Mouse (Mus musculus) embryonic facial prominence, embryonic 15.5 days (tissue): ENCODE results near the gene Dmbt1. TPM values are rescaled to one million over a fixed set of nuclear protein-coding genes. Genes with fewer than 3 reads are reported as not detected.
"Not testable (repeated sequence)": the region's sequence is repeated elsewhere in the genome, so short reads cannot be mapped to it uniquely, and the experiment has no call there.

Experiments
- ATAC-seq: fragments of 200-750 bp; cut with Nextera tagmentation; 2 replicates; pipeline ENCODE4 v1.8.0; 2017; ENCODE audit warnings: low read depth, moderate TSS enrichment; ENCODE audit not compliant: insufficient number of reproducible peaks, low FRiP score, low TSS enrichment
- H3K27ac ChIP-seq: fragments of 300-500 bp; sonication (generic); replicated peaks from 2 replicates; pipeline ENCODE4 v1.5.1; 2015; ENCODE audit warnings: mild to moderate bottlenecking, inconsistent platforms
- H3K27me3 ChIP-seq: fragments of 300-500 bp; sonication (generic); 2 replicates; pipeline ENCODE4 v1.6.1; 2015; ENCODE audit warnings: inconsistent platforms
- H3K36me3 ChIP-seq: fragments of 300-500 bp; sonication (generic); 2 replicates; pipeline ENCODE4 v1.6.1; 2015; ENCODE audit warnings: mild to moderate bottlenecking, inconsistent platforms
- H3K4me1 ChIP-seq: fragments of 300-500 bp; sonication (generic); 2 replicates; pipeline ENCODE4 v1.6.1; 2015; ENCODE audit warnings: inconsistent platforms
- H3K4me2 ChIP-seq: fragments of 300-500 bp; sonication (generic); replicated peaks from 2 replicates; pipeline ENCODE4 v1.6.1; 2015; ENCODE audit warnings: mild to moderate bottlenecking, inconsistent platforms
- H3K4me3 ChIP-seq: fragments of 300-500 bp; sonication (generic); replicated peaks from 2 replicates; pipeline ENCODE4 v1.5.1; 2015; ENCODE audit warnings: mild to moderate bottlenecking, inconsistent platforms
- H3K9ac ChIP-seq: fragments of 300-500 bp; sonication (generic); 2 replicates; pipeline ENCODE4 v1.6.1; 2015; ENCODE audit warnings: inconsistent platforms
- H3K9me3 ChIP-seq: fragments of 300-500 bp; sonication (generic); replicated peaks from 2 replicates; pipeline ENCODE4 v1.6.1; 2016; ENCODE audit warnings: inconsistent platforms
- WGBS: fragments of 180-500 bp; shearing (Covaris S2); methylation state at CpG from one replicate; pipeline ENCODE4 v1.1.7; 2015; 5-methylcytosine and 5-hydroxymethylcytosine counted together
- polyA plus RNA-seq: library from polyadenylated mRNA; unstranded; fragments of >200 nt; fragmentation: Nextera tagmentation; extraction: Ambion mirVana; gene quantifications from 2 replicates; pipeline ENCODE4 v1.2.1, GENCODE M21; 2015

Gene Dmbt1
- polyA plus RNA-seq, 1 experiment from 2014 or later, result 0.03 TPM

GRCm38 (mm10) chr7:131049829-131050228 lies 18.0 kb downstream of the Dmbt1 start:
- WGBS, result 86% methylated on average over 8 of the region's 8 CpGs
- not testable (repeated sequence) for H3K36me3 ChIP-seq, H3K9ac ChIP-seq, H3K4me2 ChIP-seq, ATAC-seq, H3K27me3 ChIP-seq, H3K27ac ChIP-seq, H3K4me3 ChIP-seq, H3K4me1 ChIP-seq, H3K9me3 ChIP-seq

DNA sequence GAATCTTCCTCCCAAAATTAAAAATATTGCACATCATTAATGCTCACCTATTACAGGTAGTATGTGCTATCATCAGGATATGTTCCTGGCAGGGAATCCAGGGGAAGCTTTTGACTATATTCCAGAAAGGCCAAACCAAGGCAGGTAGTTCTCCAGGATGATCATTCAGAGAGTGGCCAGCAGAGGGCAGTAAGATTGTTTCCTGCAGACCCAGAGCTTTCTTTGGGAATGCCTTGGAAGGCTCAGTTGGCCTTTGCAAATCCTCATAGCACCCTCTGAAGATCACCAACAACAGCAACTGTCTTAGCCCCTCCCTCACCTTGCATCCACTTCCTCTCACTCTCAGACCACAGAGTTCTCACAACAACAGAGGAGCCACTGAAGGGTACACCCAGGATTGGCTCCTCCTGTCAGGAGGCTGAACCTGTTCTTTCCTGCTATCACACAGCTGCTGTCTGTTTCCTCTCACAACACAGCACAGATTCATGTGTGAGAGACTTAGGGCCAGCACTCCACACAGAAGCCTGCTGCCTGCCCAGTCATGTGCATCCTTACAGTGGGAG lies 23.0 kb downstream of the Dmbt1 start:
- Histone ChIP-seq H3K36me3 (no peaks in the 10 kb centered on the region), H3K4me1 (no peaks in the 10 kb centered on the region), H3K9me3 (no peaks in the 10 kb centered on the region), H3K4me2 (no peak overlapping the region), H3K27me3 (no peaks in the 10 kb centered on the region), H3K4me3 (no peak overlapping the region), H3K9ac (no peak overlapping the region), H3K27ac (no peak overlapping the region)
- no peak for ATAC-seq

- H3K36me3 ChIP-seq, H3K27ac ChIP-seq, H3K9me3 ChIP-seq, H3K4me2 ChIP-seq, H3K4me1 ChIP-seq, ATAC-seq, H3K9ac ChIP-seq, H3K4me3 ChIP-seq, H3K27me3 ChIP-seq: not testable (repeated sequence)
- 74% methylated on average over 9 of the region's 9 CpGs for WGBS
Observed at GRCm38 (mm10) chr7:131057918-131058317, 26.1 kb downstream of the Dmbt1 start.

GRCm38 (mm10) chr7:131059808-131060207 lies 28.0 kb downstream of the Dmbt1 start:
- not testable (repeated sequence) for ATAC-seq, H3K9ac ChIP-seq, H3K27ac ChIP-seq, H3K9me3 ChIP-seq, H3K36me3 ChIP-seq, H3K27me3 ChIP-seq, H3K4me1 ChIP-seq, H3K4me2 ChIP-seq, H3K4me3 ChIP-seq
- 63% methylated on average over 2 of the region's 2 CpGs for WGBS

DNA sequence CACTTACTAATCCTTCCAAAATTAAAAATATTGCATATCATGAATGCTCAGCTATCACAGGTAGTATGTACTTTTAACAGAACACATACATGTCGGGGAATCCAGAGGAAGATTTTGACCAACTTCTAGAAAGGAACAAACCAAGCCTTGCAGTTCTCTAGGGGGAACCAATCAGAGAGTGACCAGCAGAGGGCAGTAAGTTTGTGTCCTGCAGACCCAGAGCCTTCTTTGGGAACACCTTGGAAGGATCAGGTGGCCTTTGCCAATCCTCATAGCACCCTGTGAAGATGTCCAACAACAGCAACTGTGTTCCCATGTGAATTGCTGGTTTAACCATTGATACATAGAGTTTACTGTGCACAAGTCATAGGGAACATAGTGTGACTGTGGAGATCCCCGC lies 30.7 kb downstream of the Dmbt1 start:
- ATAC-seq, result no peak
- no peak overlapping the region for H3K4me3 ChIP-seq
- H3K27ac ChIP-seq, result no peak overlapping the region
- 88% methylated on average over 2 of the region's 2 CpGs for WGBS
- H3K27me3 ChIP-seq, result no peaks in the 10 kb centered on the region
- H3K9ac ChIP-seq, result no peak overlapping the region
- no peaks in the 10 kb centered on the region for H3K36me3 ChIP-seq
- H3K4me2 ChIP-seq, result no peak overlapping the region
- H3K9me3 ChIP-seq, result no peaks in the 10 kb centered on the region
- no peaks in the 10 kb centered on the region for H3K4me1 ChIP-seq

- H3K4me1 ChIP-seq, H3K4me3 ChIP-seq, H3K36me3 ChIP-seq, H3K9me3 ChIP-seq, H3K27me3 ChIP-seq, H3K4me2 ChIP-seq, H3K9ac ChIP-seq, ATAC-seq, H3K27ac ChIP-seq: not testable (repeated sequence)
- WGBS, result 3% methylated on average over 1 of the region's 1 CpGs
Observed at GRCm38 (mm10) chr7:131068191-131068590, 36.3 kb downstream of the Dmbt1 start.

GRCm38 (mm10) chr7:131073476-131073875 lies 41.6 kb downstream of the Dmbt1 start:
- H3K4me1 ChIP-seq, H3K36me3 ChIP-seq, H3K27me3 ChIP-seq, ATAC-seq, H3K27ac ChIP-seq, H3K4me2 ChIP-seq, H3K4me3 ChIP-seq, H3K9me3 ChIP-seq, H3K9ac ChIP-seq: not testable (repeated sequence)
- WGBS, result 85% methylated on average over 3 of the region's 3 CpGs

GRCm38 (mm10) chr7:131074098-131074497 lies 42.2 kb downstream of the Dmbt1 start:
- H3K27ac ChIP-seq, H3K4me3 ChIP-seq, H3K36me3 ChIP-seq, H3K4me1 ChIP-seq, ATAC-seq, H3K9ac ChIP-seq, H3K27me3 ChIP-seq, H3K4me2 ChIP-seq, H3K9me3 ChIP-seq: not testable (repeated sequence)
- WGBS, result 75% methylated on average over 6 of the region's 6 CpGs

DNA sequence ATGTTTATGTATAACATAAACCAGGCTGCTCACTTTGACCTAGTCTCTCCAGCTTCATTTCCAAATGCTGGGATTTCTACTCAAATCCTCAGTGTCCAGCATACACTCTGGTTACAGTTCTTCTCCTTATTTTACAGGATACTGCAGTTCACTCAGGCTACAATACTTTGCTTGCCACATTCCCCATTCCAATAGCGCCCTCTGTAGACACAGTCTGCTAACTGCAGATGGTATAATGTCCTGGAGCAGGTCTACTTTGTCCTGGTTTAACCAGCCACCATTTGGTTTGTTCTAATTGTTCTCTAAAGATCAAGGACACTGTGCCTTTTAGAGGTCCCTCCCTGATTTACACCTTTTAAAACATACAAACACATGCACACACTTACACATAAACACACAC lies 44.1 kb downstream of the Dmbt1 start:
- H3K27me3 ChIP-seq, result no peaks in the 10 kb centered on the region
- ATAC-seq, result no peak
- H3K4me1 ChIP-seq, result no peaks in the 10 kb centered on the region
- H3K9ac ChIP-seq, result no peak overlapping the region
- H3K36me3 ChIP-seq, result no peaks in the 10 kb centered on the region
- no peak overlapping the region for H3K4me2 ChIP-seq
- 0% methylated on average over 1 of the region's 1 CpGs for WGBS
- no peaks in the 10 kb centered on the region for H3K9me3 ChIP-seq
- no peak overlapping the region for H3K27ac ChIP-seq
- no peak overlapping the region for H3K4me3 ChIP-seq

- not testable (repeated sequence) for H3K9ac ChIP-seq, H3K36me3 ChIP-seq, H3K27ac ChIP-seq, H3K27me3 ChIP-seq, H3K4me2 ChIP-seq, ATAC-seq, H3K4me3 ChIP-seq, H3K9me3 ChIP-seq, H3K4me1 ChIP-seq
- 82% methylated on average over 9 of the region's 9 CpGs for WGBS
Observed at GRCm38 (mm10) chr7:131082403-131082802, 50.5 kb downstream of the Dmbt1 start.

DNA sequence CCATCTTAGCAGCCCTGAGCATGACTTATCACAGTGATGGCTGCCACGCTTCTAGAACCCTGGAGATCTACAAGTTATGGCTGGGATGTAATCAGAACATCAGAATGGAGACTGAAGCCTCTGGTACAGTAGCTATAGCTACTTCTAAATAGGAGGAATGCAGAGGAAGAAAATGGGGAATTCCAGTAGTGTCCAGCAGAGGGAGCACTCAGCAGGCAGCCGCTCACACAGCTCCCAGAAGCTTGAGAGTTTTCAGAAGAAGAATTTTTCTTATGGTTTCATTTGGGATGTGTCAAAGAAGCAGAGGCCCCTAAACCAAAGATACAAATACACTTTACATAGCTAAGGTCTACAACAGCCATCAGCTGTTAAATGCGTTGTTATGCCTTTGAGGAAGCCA lies 80.6 kb downstream of the Dmbt1 start:
- Histone ChIP-seq H3K4me2 (no peak overlapping the region), H3K27me3 (no peaks in the 10 kb centered on the region), H3K36me3 (no peaks in the 10 kb centered on the region), H3K4me1 (no peaks in the 10 kb centered on the region), H3K4me3 (no peak overlapping the region), H3K9me3 (no peaks in the 10 kb centered on the region), H3K9ac (no peak overlapping the region), H3K27ac (no peak overlapping the region)
- 28% methylated on average over 3 of the region's 3 CpGs for WGBS
- no peak for ATAC-seq

DNA sequence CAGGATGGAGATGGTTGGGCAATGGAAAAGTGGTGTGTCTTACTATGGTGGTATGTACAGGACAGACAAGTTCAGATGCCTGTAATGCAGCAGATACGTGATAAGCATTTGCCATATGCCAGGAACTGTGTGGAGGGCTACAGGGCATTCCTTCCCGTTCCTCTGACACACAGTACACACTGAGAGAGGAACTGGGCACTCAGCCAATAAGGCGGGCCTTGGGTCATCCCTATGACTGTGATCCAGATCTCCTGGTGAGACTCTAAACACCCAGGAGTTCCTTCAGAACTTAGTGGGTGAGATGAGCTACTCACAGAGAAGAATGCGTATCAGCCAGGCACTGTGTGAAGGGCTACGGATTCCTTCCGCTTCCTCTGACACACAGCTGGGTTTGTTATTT lies 81.8 kb downstream of the Dmbt1 start:
- no peak; the same call in 1 of the 2 replicates for ATAC-seq
- Histone ChIP-seq H3K9ac (no peak overlapping the region), H3K4me2 (no peak overlapping the region), H3K36me3 (no peaks in the 10 kb centered on the region), H3K27me3 (no peaks in the 10 kb centered on the region), H3K9me3 (no peaks in the 10 kb centered on the region), H3K4me1 (no peaks in the 10 kb centered on the region), H3K4me3 (no peak overlapping the region), H3K27ac (no peak overlapping the region)
- 64% methylated on average over 6 of the region's 6 CpGs for WGBS
